Mouse (Mus musculus): ENCODE measurements around the gene Pth1r. TPM values are rescaled to one million over a fixed set of nuclear protein-coding genes. Genes with fewer than 3 reads are reported as not detected.

The Pth1r gene
- polyA plus RNA-seq, 1 experiment from 2014 or later = 79.7 TPM

GRCm38 (mm10) chr9:110746238-110746637, 707 bp downstream of the Pth1r start:
- Histone ChIP-seq H3K36me3 (no peaks in the 10 kb centered on the region), H3K4me2 (no peak overlapping the region), H3K4me3 (no peak overlapping the region), H3K9me3 (no peaks in the 10 kb centered on the region), H3K27me3 (peaks cover 41% of the 10 kb centered on the region), H3K9ac (no peak overlapping the region), H3K27ac (no peak overlapping the region), H3K4me1 (peaks cover 40% of the 10 kb centered on the region)
- ATAC-seq (ENCODE audit: borderline replicate concordance, extremely low read depth, low FRiP score, low TSS enrichment) = no peak
- 45% methylated on average over 5 of the region's 5 CpGs for WGBS

GRCm38 (mm10) chr9:110745752-110746151, 1.2 kb downstream of the Pth1r start:
- no peak overlapping the region for H3K4me2 ChIP-seq
- H3K9ac ChIP-seq = no peak overlapping the region
- H3K27me3 ChIP-seq = peaks cover 46% of the 10 kb centered on the region
- no peaks in the 10 kb centered on the region for H3K9me3 ChIP-seq
- H3K4me3 ChIP-seq = no peak overlapping the region
- peaks cover 35% of the 10 kb centered on the region for H3K4me1 ChIP-seq
- no peaks in the 10 kb centered on the region for H3K36me3 ChIP-seq
- 39% methylated on average over 5 of the region's 5 CpGs for WGBS
- ATAC-seq (ENCODE audit: borderline replicate concordance, extremely low read depth, low FRiP score, low TSS enrichment) = no peak
- H3K27ac ChIP-seq = no peak overlapping the region

DNA sequence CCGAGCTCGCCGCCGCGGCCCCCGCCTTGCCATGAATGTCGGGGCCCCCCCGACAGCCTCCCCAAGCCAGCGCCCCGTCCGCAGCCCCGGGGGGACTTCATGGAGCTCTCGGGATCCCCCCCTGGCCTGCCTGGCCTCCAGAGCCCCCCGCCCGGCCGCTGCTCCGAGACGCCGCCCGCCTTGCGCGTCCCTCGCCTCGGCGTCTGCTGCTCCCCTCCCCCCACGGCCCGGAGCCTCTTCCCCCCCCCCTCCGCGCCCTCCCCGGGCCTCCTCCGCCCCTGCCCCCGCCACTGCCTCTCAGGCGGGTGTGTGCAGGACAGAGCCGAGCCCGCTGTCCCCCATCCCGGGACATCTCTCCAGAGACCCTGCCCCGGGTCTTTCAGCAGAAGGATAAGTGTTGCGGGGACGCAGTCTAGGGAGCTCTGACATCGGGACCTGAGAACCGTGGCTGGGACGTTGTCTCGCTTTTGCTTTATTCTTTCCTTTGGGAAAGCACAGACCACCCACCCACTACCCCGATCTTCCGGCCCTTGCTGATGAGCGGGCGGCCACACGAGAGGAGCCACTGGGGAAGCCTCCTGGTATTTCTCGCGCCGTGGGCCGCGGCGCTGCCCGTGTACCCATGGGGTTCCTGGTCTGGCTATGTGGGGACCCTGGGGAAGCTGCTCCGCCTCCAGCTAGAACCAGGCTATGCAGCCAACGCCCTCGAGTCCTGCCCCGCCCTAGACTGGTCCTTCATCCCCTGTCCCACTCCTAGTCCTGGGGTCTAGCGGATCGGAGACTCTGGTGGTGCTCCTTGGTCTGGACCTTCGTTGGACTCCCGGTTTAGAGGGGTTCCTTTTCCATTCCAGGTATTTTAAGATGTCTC, 3.3 kb downstream of the Pth1r start:
- Histone ChIP-seq H3K27me3 (peaks cover 59% of the 10 kb centered on the region), H3K27ac (peak overlapping the region; percentile 93), H3K9me3 (no peaks in the 10 kb centered on the region), H3K9ac (peak overlapping the region; percentile 65), H3K4me1 (peaks cover 29% of the 10 kb centered on the region), H3K4me2 (peak overlapping the region; percentile 82), H3K36me3 (0 out of 2 replicates have a peak, but pooled peaks cover 4% of the 10 kb centered on the region), H3K4me3 (peak overlapping the region; percentile 65)
- WGBS = 2% methylated on average over 44 of the region's 63 CpGs
- peak; percentile 66 for ATAC-seq (ENCODE audit: borderline replicate concordance, extremely low read depth, low FRiP score, low TSS enrichment)

DNA sequence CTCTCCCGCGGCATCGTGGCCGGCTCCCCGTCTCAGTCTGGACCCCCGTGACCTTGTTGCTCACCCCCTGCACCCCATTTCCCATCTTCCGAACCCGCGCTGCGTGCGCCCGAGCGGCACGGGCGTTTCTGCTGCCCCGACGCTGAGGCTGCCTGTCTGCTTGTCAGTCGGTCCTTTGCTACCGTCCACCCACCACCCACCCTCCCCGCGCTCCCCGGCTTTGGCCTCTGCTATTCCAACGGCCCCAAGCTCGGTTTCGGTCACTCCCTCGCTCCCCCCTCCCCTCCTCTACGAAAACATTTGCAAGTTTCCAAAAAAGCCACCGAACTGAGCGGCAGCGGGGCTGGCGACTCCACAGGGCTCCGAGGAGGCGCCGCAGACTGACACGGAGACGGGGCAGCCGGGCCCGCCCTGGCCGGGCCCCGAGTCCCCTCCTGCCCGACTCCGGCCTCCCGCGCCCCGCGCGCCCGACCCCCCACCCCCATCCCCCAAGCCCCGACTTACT, 3.9 kb downstream of the Pth1r start:
- Histone ChIP-seq H3K9ac (peak overlapping the region; percentile 65), H3K4me2 (peak overlapping the region; percentile 82), H3K9me3 (no peaks in the 10 kb centered on the region), H3K27ac (peak overlapping the region; percentile 93), H3K36me3 (0 out of 2 replicates have a peak, but pooled peaks cover 4% of the 10 kb centered on the region), H3K4me1 (peaks cover 29% of the 10 kb centered on the region), H3K4me3 (peak overlapping the region; percentile 65), H3K27me3 (peaks cover 59% of the 10 kb centered on the region)
- 0% methylated on average over 37 of the region's 49 CpGs for WGBS
- peak; percentile 35 for ATAC-seq (ENCODE audit: borderline replicate concordance, extremely low read depth, low FRiP score, low TSS enrichment)

DNA sequence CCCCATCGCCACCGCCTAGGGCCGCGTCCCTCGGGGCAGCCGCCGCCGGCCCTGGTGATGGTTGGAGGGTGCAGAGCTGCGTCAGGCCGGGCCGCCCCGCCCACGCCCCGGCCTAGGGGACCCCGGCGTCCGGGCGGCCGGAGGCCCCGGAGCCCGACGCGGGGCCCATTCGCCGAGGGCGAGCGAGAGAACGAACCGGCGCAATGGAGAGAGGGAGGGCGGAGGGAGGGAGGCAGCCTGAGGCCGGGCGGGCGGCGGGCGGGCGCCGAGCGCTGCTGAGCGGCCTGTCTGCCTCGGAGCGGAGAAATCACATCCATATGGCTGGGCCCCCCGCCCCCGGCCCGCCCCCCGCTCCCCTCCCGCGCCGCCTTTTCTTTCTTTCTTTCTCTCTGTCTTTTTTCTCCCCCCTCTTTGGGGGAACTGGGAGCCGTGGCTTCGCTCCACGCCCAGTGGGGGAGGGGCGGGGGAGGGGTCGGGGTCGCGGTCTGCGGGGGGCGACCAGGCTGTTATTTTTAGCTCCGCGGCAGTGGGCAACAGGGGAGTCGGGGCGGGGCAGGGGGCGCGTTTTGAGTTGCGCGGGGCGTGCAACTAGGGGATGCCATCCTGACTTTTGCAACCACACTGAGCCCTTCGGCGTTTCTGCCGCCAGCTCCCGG, 4.5 kb downstream of the Pth1r start:
- Histone ChIP-seq H3K36me3 (0 out of 2 replicates have a peak, but pooled peaks cover 4% of the 10 kb centered on the region), H3K4me2 (peak overlapping the region; percentile 82), H3K27ac (peak overlapping the region; percentile 93), H3K4me1 (peaks cover 31% of the 10 kb centered on the region), H3K27me3 (peaks cover 59% of the 10 kb centered on the region), H3K9ac (peak overlapping the region; percentile 65), H3K4me3 (peak overlapping the region; percentile 65), H3K9me3 (no peaks in the 10 kb centered on the region)
- ATAC-seq (ENCODE audit: borderline replicate concordance, extremely low read depth, low FRiP score, low TSS enrichment) = peak; percentile 72
- under 1% methylated on average over 55 of the region's 71 CpGs for WGBS

DNA sequence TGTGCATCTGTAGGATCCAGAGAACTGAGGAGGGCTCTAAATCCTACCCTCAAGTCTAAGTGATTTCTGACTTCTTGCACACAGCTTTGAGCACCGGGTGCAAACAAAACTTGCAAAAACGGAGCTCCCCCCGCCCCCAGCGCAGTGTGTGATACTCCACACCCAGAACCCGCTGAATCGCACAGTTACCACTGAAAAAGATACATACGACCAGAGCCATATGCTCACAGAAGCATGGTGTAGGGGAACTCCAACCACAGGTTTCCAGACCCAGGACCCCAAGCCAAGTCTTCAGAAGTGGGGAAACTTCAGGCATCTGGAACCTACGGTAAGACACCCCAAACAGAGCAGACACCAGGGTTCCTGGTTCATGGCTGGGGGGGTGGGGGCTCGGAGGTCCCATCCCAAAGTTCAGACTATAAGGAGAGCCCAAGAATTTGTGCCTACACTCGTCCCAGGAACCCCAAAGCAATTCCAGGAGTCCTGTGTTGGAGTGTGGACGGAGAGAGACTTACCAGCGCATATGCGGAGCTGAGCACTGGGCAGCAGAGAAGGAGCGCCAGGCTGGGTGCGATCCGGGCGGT, 5.1 kb downstream of the Pth1r start, which contains the start of gene Myl3:
TSS of gene Myl3 (plus strand) at position 151 of the 584 bp plus-strand sequence.
- peaks cover 33% of the 10 kb centered on the region for H3K4me1 ChIP-seq
- H3K9me3 ChIP-seq = no peaks in the 10 kb centered on the region

DNA sequence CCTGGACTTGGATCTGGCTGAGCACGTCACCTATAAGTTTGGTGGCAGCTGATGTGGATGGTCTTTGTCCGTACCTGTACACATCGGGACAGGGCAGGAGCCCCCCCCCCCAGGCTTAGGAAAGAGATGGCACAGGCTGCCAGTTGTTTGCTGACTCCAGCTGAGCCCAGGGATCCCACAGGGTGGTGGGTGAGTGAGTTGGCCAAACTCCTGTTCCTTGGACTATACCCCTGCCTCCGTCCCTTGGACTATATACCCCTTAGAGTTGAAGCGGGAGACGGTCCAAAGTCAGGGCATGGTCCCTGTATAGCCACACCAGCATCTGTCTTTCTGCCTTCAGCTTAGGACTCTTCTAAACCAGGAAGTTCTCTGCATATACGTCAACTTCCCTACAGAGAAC, 7.0 kb downstream of the Pth1r start:
- no peak for ATAC-seq (ENCODE audit: borderline replicate concordance, extremely low read depth, low FRiP score, low TSS enrichment)
- Histone ChIP-seq H3K4me3 (0 out of 2 replicates have a peak overlapping the region, but pooled peaks have one; percentile 65), H3K36me3 (0 out of 2 replicates have a peak, but pooled peaks cover 4% of the 10 kb centered on the region), H3K4me2 (peak overlapping the region; percentile 82), H3K9me3 (no peaks in the 10 kb centered on the region), H3K9ac (no peak overlapping the region), H3K4me1 (peaks cover 46% of the 10 kb centered on the region), H3K27me3 (peaks cover 54% of the 10 kb centered on the region), H3K27ac (no peak overlapping the region)
- WGBS = 74% methylated on average over 7 of the region's 7 CpGs

More for the DNA sequence above, 5.1 kb downstream of the Pth1r start, which contains the start of gene Myl3:
- Histone ChIP-seq H3K27ac (peak within 1 kb of the TSS; percentile 93), H3K36me3 (0 out of 2 replicates have a peak, but pooled peaks cover 4% of the 10 kb centered on the region), H3K27me3 (peaks cover 59% of the 10 kb centered on the region), H3K4me3 (peak within 1 kb of the TSS; percentile 65), H3K9ac (peak within 1 kb of the TSS; percentile 65), H3K4me2 (peak within 1 kb of the TSS; percentile 82)
- no peak for ATAC-seq (ENCODE audit: borderline replicate concordance, extremely low read depth, low FRiP score, low TSS enrichment)
- 3% methylated on average over 17 of the region's 17 CpGs for WGBS

DNA sequence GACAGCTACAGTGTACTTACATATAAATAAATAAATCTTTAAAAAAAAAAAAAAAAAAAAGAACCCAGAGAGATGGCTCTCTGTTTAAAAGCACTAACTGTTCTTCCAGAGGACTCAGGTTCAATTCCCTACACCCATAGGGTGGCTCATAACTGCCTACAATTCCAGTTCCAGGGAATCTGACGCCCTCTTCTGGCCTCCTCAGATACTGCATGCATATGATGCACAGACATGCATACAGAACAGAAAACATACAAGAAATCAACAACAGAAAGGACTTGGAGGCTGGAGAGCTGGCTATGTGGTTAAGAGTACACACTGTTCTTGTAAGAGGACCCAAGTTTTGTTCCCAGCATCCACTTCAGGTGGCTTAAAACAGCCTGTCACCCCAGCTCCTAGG, 8.9 kb downstream of the Pth1r start:
- ATAC-seq (ENCODE audit: borderline replicate concordance, extremely low read depth, low FRiP score, low TSS enrichment) = no peak
- Histone ChIP-seq H3K4me1 (peaks cover 56% of the 10 kb centered on the region), H3K4me3 (no peak overlapping the region), H3K4me2 (no peak overlapping the region), H3K27ac (no peak overlapping the region), H3K9ac (no peak overlapping the region), H3K9me3 (no peaks in the 10 kb centered on the region), H3K36me3 (0 out of 2 replicates have a peak, but pooled peaks cover 4% of the 10 kb centered on the region), H3K27me3 (peaks cover 45% of the 10 kb centered on the region)
- WGBS = 19% methylated on average over 1 of the region's 1 CpGs

GRCm38 (mm10) chr9:110736362-110736761, 10.6 kb downstream of the Pth1r start:
- H3K4me2 ChIP-seq = no peak overlapping the region
- no peak overlapping the region for H3K27ac ChIP-seq
- ATAC-seq (ENCODE audit: borderline replicate concordance, extremely low read depth, low FRiP score, low TSS enrichment) = no peak
- H3K4me3 ChIP-seq = no peak overlapping the region
- peaks cover 62% of the 10 kb centered on the region for H3K4me1 ChIP-seq
- H3K27me3 ChIP-seq = peaks cover 30% of the 10 kb centered on the region
- 0 out of 2 replicates have a peak, but pooled peaks cover 4% of the 10 kb centered on the region for H3K36me3 ChIP-seq
- H3K9ac ChIP-seq = no peak overlapping the region
- 41% methylated on average over 9 of the region's 9 CpGs for WGBS
- H3K9me3 ChIP-seq = no peaks in the 10 kb centered on the region

- peaks cover 60% of the 10 kb centered on the region for H3K4me1 ChIP-seq
- no peak overlapping the region for H3K4me2 ChIP-seq
- no peaks in the 10 kb centered on the region for H3K9me3 ChIP-seq
- 59% methylated on average over 7 of the region's 7 CpGs for WGBS
- no peak overlapping the region for H3K4me3 ChIP-seq
- peaks cover 7% of the 10 kb centered on the region; the same call in 1 of the 2 replicates for H3K36me3 ChIP-seq
- H3K27me3 ChIP-seq = peaks cover 10% of the 10 kb centered on the region; the same call in 1 of the 2 replicates
- ATAC-seq (ENCODE audit: borderline replicate concordance, extremely low read depth, low FRiP score, low TSS enrichment) = no peak
- no peak overlapping the region for H3K27ac ChIP-seq
- H3K9ac ChIP-seq = no peak overlapping the region
These were observed 12.8 kb downstream of the Pth1r start for GRCm38 (mm10) chr9:110734154-110734553.

DNA sequence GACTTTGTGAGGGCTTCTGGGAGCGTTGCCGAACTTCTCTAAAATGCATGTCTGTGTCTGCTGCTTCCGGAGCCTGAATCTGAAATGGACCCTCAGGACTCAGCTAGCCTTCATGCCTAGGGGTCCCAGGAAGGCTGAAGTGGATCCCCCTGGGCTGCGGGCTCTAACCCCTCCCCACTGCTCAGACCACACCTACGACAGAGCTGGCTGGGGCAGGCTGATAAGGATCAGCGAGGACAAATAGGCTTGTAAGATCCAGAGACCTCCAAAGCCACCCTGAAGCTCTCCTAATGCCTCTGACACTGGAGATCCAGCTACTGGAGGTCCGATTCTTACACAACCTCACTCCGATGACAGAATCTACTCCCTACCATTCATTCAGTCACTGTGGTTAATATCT, 13.8 kb downstream of the Pth1r start:
- H3K9ac ChIP-seq = peak overlapping the region; percentile 27; the same call in 1 of the 2 replicates
- no peaks in the 10 kb centered on the region for H3K9me3 ChIP-seq
- WGBS = 2% methylated on average over 8 of the region's 8 CpGs
- H3K4me1 ChIP-seq = peaks cover 60% of the 10 kb centered on the region
- H3K4me3 ChIP-seq = peak overlapping the region; percentile 34
- H3K27me3 ChIP-seq = peaks cover 10% of the 10 kb centered on the region; the same call in 1 of the 2 replicates
- peak overlapping the region; percentile 75 for H3K4me2 ChIP-seq
- peaks cover 11% of the 10 kb centered on the region; the same call in 1 of the 2 replicates for H3K36me3 ChIP-seq
- peak overlapping the region; percentile 60 for H3K27ac ChIP-seq
- ATAC-seq (ENCODE audit: borderline replicate concordance, extremely low read depth, low FRiP score, low TSS enrichment) = no peak

Measured in lung, embryonic 15.5 days (tissue).